Mouse (Mus musculus): ENCODE measurements around the gene Rhot1. TPM values are rescaled to one million over a fixed set of nuclear protein-coding genes. Genes with fewer than 3 reads are reported as not detected.

The Rhot1 gene
- polyA plus RNA-seq, 1 experiment from 2014 or later: 79.5 TPM

GRCm38 (mm10) chr11:80190280-80190679 is 18.5 kb upstream of the Rhot1 start:
- no peaks in the 10 kb centered on the region for H3K4me1 ChIP-seq (replicated peaks; ENCODE audit: control insufficient read depth, insufficient read depth, low read length)
- no peaks in the 10 kb centered on the region for H3K9me3 ChIP-seq (ENCODE audit: control insufficient read depth, low read length)
- no peak overlapping the region for H3K4me2 ChIP-seq (ENCODE audit: low read length)
- H3K9ac ChIP-seq (replicated peaks; ENCODE audit: low read depth, low read length): no peak overlapping the region
- H3K36me3 ChIP-seq (ENCODE audit: control insufficient read depth, insufficient read depth): no peaks in the 10 kb centered on the region
- no peaks in the 10 kb centered on the region for H3K27me3 ChIP-seq (replicated peaks; ENCODE audit: control insufficient read depth, insufficient read depth, low read length)
- no peak overlapping the region for H3K27ac ChIP-seq (ENCODE audit: low read length)
- no peak overlapping the region for H3K4me3 ChIP-seq (replicated peaks; ENCODE audit: low read length)
- ATAC-seq: no peak
- WGBS: 81% methylated on average over 4 of the region's 4 CpGs

DNA sequence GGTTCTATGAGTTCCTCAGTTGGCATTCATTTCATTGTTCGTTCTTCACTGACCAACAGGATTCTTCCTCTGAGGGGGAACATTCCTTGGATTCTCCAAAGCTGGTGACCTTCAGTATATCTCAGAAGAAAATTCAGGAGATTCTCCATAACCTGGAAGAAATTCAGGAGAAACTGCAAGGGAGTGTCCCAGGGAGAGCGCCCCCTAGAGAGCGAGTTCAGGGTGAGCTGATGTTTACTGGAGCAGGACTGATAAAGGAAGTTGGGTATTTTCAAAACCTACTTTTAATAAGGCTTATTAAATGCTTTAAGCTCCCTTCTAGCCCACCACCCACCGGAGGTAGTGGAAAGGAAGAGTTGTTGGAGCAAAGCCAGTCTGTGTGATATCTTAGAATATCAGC is 15.0 kb upstream of the Rhot1 start:
- Histone ChIP-seq H3K36me3 (ENCODE audit: control insufficient read depth, insufficient read depth) (no peaks in the 10 kb centered on the region), H3K4me3 (replicated peaks; ENCODE audit: low read length) (no peak overlapping the region), H3K4me1 (replicated peaks; ENCODE audit: control insufficient read depth, insufficient read depth, low read length) (no peaks in the 10 kb centered on the region), H3K4me2 (ENCODE audit: low read length) (no peak overlapping the region), H3K9ac (replicated peaks; ENCODE audit: low read depth, low read length) (no peak overlapping the region), H3K9me3 (ENCODE audit: control insufficient read depth, low read length) (no peaks in the 10 kb centered on the region), H3K27me3 (replicated peaks; ENCODE audit: control insufficient read depth, insufficient read depth, low read length) (no peaks in the 10 kb centered on the region), H3K27ac (ENCODE audit: low read length) (no peak overlapping the region)
- WGBS: 70% methylated on average over 4 of the region's 4 CpGs
- no peak for ATAC-seq

GRCm38 (mm10) chr11:80196351-80196750 is 12.5 kb upstream of the Rhot1 start:
- WGBS: 86% methylated on average over 7 of the region's 7 CpGs
- Histone ChIP-seq H3K4me1 (replicated peaks; ENCODE audit: control insufficient read depth, insufficient read depth, low read length) (no peaks in the 10 kb centered on the region), H3K4me2 (ENCODE audit: low read length) (no peak overlapping the region), H3K4me3 (replicated peaks; ENCODE audit: low read length) (no peak overlapping the region), H3K9ac (replicated peaks; ENCODE audit: low read depth, low read length) (no peak overlapping the region), H3K27ac (ENCODE audit: low read length) (no peak overlapping the region), H3K27me3 (replicated peaks; ENCODE audit: control insufficient read depth, insufficient read depth, low read length) (no peaks in the 10 kb centered on the region), H3K9me3 (ENCODE audit: control insufficient read depth, low read length) (no peaks in the 10 kb centered on the region), H3K36me3 (ENCODE audit: control insufficient read depth, insufficient read depth) (no peaks in the 10 kb centered on the region)
- ATAC-seq: no peak

DNA sequence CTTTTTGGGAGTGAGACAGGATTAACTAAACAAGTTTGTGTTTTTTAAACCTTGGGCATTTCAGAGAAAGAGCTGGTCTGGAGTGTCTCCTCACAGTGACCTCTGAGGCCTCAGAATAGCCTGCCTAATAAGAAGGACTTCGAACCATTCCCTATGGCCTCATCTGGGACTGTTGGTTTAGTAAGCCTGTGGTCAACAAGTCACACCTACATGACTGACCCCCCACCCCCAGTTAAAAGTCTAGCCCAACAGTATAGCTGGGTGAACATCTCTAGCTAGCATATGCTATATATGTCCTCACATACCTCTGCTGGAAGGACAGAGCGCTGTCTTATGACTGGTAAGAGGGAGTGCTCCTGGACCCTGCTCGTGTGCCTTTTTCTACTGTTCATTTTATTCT is 9.5 kb upstream of the Rhot1 start:
- no peak overlapping the region for H3K4me3 ChIP-seq (replicated peaks; ENCODE audit: low read length)
- no peaks in the 10 kb centered on the region for H3K9me3 ChIP-seq (ENCODE audit: control insufficient read depth, low read length)
- H3K27ac ChIP-seq (ENCODE audit: low read length): no peak overlapping the region
- no peak for ATAC-seq
- H3K36me3 ChIP-seq (ENCODE audit: control insufficient read depth, insufficient read depth): no peaks in the 10 kb centered on the region
- H3K9ac ChIP-seq (replicated peaks; ENCODE audit: low read depth, low read length): no peak overlapping the region
- H3K27me3 ChIP-seq (replicated peaks; ENCODE audit: control insufficient read depth, insufficient read depth, low read length): no peaks in the 10 kb centered on the region
- H3K4me1 ChIP-seq (replicated peaks; ENCODE audit: control insufficient read depth, insufficient read depth, low read length): no peaks in the 10 kb centered on the region
- 95% methylated on average over 3 of the region's 3 CpGs for WGBS
- H3K4me2 ChIP-seq (ENCODE audit: low read length): no peak overlapping the region

GRCm38 (mm10) chr11:80199773-80200172 is 9.0 kb upstream of the Rhot1 start:
- Histone ChIP-seq H3K9me3 (ENCODE audit: control insufficient read depth, low read length) (no peaks in the 10 kb centered on the region), H3K27me3 (replicated peaks; ENCODE audit: control insufficient read depth, insufficient read depth, low read length) (no peaks in the 10 kb centered on the region), H3K27ac (ENCODE audit: low read length) (no peak overlapping the region), H3K4me1 (replicated peaks; ENCODE audit: control insufficient read depth, insufficient read depth, low read length) (no peaks in the 10 kb centered on the region), H3K4me3 (replicated peaks; ENCODE audit: low read length) (no peak overlapping the region), H3K36me3 (ENCODE audit: control insufficient read depth, insufficient read depth) (no peaks in the 10 kb centered on the region), H3K9ac (replicated peaks; ENCODE audit: low read depth, low read length) (no peak overlapping the region), H3K4me2 (ENCODE audit: low read length) (no peak overlapping the region)
- ATAC-seq: no peak
- 99% methylated on average over 2 of the region's 2 CpGs for WGBS

DNA sequence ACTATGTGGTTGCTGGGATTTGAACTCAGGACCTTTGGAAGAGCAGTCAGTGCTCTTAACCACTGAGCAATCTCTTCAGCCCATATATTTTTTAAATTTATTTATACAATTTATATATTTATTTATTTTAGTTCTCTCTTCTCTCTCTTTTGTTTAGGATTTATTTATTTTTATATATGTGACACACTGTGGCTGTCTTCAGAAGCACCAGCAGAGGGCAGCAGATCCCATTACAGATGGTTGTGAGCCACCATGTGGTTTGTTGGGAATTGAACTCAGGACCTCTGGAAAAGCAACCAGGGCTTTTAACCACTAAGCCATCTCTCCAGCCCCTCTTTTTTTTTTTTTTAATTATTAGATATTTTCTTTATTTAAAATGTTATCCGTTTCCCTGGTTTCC is 8.5 kb upstream of the Rhot1 start:
- no peak overlapping the region for H3K4me3 ChIP-seq (replicated peaks; ENCODE audit: low read length)
- no peak for ATAC-seq
- WGBS: 90% methylated on average over 1 of the region's 1 CpGs
- H3K4me2 ChIP-seq (ENCODE audit: low read length): no peak overlapping the region
- H3K27me3 ChIP-seq (replicated peaks; ENCODE audit: control insufficient read depth, insufficient read depth, low read length): no peaks in the 10 kb centered on the region
- no peaks in the 10 kb centered on the region for H3K4me1 ChIP-seq (replicated peaks; ENCODE audit: control insufficient read depth, insufficient read depth, low read length)
- no peak overlapping the region for H3K9ac ChIP-seq (replicated peaks; ENCODE audit: low read depth, low read length)
- H3K36me3 ChIP-seq (ENCODE audit: control insufficient read depth, insufficient read depth): no peaks in the 10 kb centered on the region
- no peaks in the 10 kb centered on the region for H3K9me3 ChIP-seq (ENCODE audit: control insufficient read depth, low read length)
- H3K27ac ChIP-seq (ENCODE audit: low read length): no peak overlapping the region

- no peak overlapping the region for H3K27ac ChIP-seq (ENCODE audit: low read length)
- H3K9me3 ChIP-seq (ENCODE audit: control insufficient read depth, low read length): no peaks in the 10 kb centered on the region
- no peak overlapping the region for H3K4me2 ChIP-seq (ENCODE audit: low read length)
- H3K27me3 ChIP-seq (replicated peaks; ENCODE audit: control insufficient read depth, insufficient read depth, low read length): no peaks in the 10 kb centered on the region
- ATAC-seq: no peak
- no peak overlapping the region for H3K9ac ChIP-seq (replicated peaks; ENCODE audit: low read depth, low read length)
- H3K4me1 ChIP-seq (replicated peaks; ENCODE audit: control insufficient read depth, insufficient read depth, low read length): no peaks in the 10 kb centered on the region
- WGBS: 82% methylated on average over 6 of the region's 6 CpGs
- H3K36me3 ChIP-seq (ENCODE audit: control insufficient read depth, insufficient read depth): no peaks in the 10 kb centered on the region
- H3K4me3 ChIP-seq (replicated peaks; ENCODE audit: low read length): no peak overlapping the region
Measured at GRCm38 (mm10) chr11:80202296-80202695, 6.5 kb upstream of the Rhot1 start.

GRCm38 (mm10) chr11:80204037-80204436 is 4.8 kb upstream of the Rhot1 start:
- WGBS: 69% methylated on average over 3 of the region's 3 CpGs
- Histone ChIP-seq H3K9me3 (ENCODE audit: control insufficient read depth, low read length) (no peaks in the 10 kb centered on the region), H3K27ac (ENCODE audit: low read length) (no peak overlapping the region), H3K4me1 (replicated peaks; ENCODE audit: control insufficient read depth, insufficient read depth, low read length) (no peaks in the 10 kb centered on the region), H3K4me3 (replicated peaks; ENCODE audit: low read length) (no peak overlapping the region), H3K4me2 (ENCODE audit: low read length) (no peak overlapping the region), H3K27me3 (replicated peaks; ENCODE audit: control insufficient read depth, insufficient read depth, low read length) (no peaks in the 10 kb centered on the region), H3K36me3 (ENCODE audit: control insufficient read depth, insufficient read depth) (no peaks in the 10 kb centered on the region), H3K9ac (replicated peaks; ENCODE audit: low read depth, low read length) (no peak overlapping the region)
- ATAC-seq: no peak

DNA sequence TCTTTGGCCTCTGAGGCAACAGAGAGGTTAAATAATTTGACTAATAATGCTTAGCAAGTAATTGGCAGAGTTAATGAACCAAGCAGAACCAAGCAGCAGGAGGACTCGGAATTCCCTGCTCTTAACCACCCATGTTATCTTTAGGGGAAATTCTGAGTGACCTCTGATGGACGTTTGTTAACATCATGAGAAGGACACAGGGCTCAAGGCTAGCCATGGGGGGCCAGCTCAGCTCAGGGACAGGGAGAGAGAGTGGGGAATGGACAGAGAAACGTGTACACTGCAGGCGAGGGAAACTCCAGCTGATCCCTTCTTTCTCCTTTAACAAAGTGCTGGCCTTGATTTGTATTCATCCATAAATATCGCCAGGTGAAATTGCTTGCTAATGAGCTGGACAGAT is 3.9 kb upstream of the Rhot1 start:
- WGBS: 37% methylated on average over 5 of the region's 5 CpGs
- Histone ChIP-seq H3K27me3 (replicated peaks; ENCODE audit: control insufficient read depth, insufficient read depth, low read length) (no peaks in the 10 kb centered on the region), H3K4me1 (replicated peaks; ENCODE audit: control insufficient read depth, insufficient read depth, low read length) (peaks cover 2% of the 10 kb centered on the region), H3K9ac (replicated peaks; ENCODE audit: low read depth, low read length) (no peak overlapping the region), H3K4me2 (ENCODE audit: low read length) (no peak overlapping the region), H3K27ac (ENCODE audit: low read length) (no peak overlapping the region), H3K9me3 (ENCODE audit: control insufficient read depth, low read length) (no peaks in the 10 kb centered on the region), H3K36me3 (ENCODE audit: control insufficient read depth, insufficient read depth) (no peaks in the 10 kb centered on the region), H3K4me3 (replicated peaks; ENCODE audit: low read length) (no peak overlapping the region)
- ATAC-seq: no peak

GRCm38 (mm10) chr11:80208465-80208859 is 357 bp upstream of the Rhot1 start:
- H3K27ac ChIP-seq (ENCODE audit: low read length): no peak overlapping the region
- no peaks in the 10 kb centered on the region for H3K27me3 ChIP-seq (replicated peaks; ENCODE audit: control insufficient read depth, insufficient read depth, low read length)
- H3K4me1 ChIP-seq (replicated peaks; ENCODE audit: control insufficient read depth, insufficient read depth, low read length): peaks cover 10% of the 10 kb centered on the region
- H3K36me3 ChIP-seq (ENCODE audit: control insufficient read depth, insufficient read depth): no peaks in the 10 kb centered on the region; the same call in 1 of the 2 replicates
- no peaks in the 10 kb centered on the region for H3K9me3 ChIP-seq (ENCODE audit: control insufficient read depth, low read length)
- no peak overlapping the region for H3K4me2 ChIP-seq (ENCODE audit: low read length)
- H3K9ac ChIP-seq (replicated peaks; ENCODE audit: low read depth, low read length): no peak overlapping the region
- ATAC-seq: peak; percentile 21; the same call in 1 of the 2 replicates
- H3K4me3 ChIP-seq (replicated peaks; ENCODE audit: low read length): no peak overlapping the region; the same call in 1 of the 2 replicates
- WGBS: 38% methylated on average over 7 of the region's 7 CpGs

All from forebrain, embryonic 16.5 days (tissue).